Mouse (Mus musculus) colon, adult 2 months (tissue): ENCODE results near the gene Stxbp3. TPM values are rescaled to one million over a fixed set of nuclear protein-coding genes. Genes with fewer than 3 reads are reported as not detected.

Experiments
- polyA plus RNA-seq: library from polyadenylated mRNA; depleted of rRNA; stranded (reverse); fragments of >200 nt; gene quantifications from 2 replicates; pipeline ENCODE4 v1.2.3, GENCODE M21; 2012; rRNA removed

Gene Stxbp3
- 4.3 and 7.3 TPM in 2 replicates for polyA plus RNA-seq

DNA sequence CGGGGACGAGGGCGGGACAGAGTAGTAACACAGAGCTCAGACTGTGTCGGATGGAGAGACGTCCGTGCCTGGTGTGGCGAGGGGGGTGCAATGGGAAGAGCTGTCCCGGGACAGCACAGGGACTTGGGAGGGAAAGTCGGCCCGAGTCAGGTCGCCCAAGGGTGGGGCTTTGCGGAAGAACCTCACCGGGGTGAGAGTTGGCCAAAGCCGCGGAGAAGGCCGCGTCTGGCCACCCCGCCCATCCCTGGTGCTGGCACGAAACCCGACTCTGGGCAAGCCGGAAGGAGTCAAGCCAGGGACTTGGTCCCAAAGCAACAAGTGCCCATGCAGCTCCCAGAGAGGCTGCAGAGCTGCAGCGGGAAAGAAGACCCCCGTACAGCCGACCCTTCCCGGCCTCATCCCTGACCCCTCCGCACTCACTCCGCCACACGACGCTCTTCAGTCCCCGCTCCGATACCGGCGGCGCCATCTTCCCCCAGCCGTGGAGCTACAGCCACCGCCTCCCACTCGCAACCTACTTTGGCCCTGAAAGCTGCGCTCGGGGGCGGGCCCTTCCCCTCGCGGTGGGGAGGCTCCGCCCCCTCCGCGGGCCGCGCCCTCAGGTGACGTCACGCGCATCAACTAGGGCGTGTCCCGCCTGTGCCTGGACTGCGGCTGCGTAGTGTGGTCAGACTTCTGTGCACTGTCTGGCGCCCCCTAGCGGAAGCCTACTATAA lies at the start of gene Stxbp3:
Gene Stxbp3 (minus strand): TSS at position 527 of the 716 bp plus-strand sequence.

DNA sequence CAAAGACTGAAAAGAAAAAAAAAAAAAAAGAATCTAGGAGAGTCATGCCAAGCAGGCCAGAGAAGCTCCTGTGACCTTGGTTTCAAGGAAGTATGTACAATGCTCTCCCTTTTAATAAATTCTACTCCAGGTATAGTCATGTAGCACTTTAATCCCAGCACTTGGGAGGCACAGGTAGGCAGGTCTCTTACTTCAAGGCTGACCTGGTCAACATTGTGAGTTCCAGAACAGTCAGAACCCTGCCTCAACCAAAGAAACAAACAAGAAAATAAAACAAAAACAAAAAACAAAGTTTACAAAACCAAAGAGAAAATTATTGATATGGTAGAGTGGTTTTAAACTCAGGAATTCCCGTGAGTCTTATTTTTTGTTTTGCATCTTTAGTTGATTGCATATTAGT lies 49.6 kb upstream of the Stxbp3 start, which contains the start of gene Fndc7:
Gene Fndc7 (minus strand): TSS at position 101 of the 400 bp plus-strand sequence.

Other genes starting within 250 kb of the Stxbp3 start
- 2.5 and 2.7 TPM in 2 replicates for gene Wdr47, start 249.2 kb downstream of the Stxbp3 start, polyA plus RNA-seq
- gene Clcc1, start 186.6 kb downstream of the Stxbp3 start, polyA plus RNA-seq, result 22.7 and 27.9 TPM in 2 replicates
- 8.8 and 10.6 TPM in 2 replicates for gene Gpsm2, start 118.2 kb downstream of the Stxbp3 start, polyA plus RNA-seq
- 0.03 and 0.05 TPM in 2 replicates for gene Aknad1, start 100.9 kb downstream of the Stxbp3 start, polyA plus RNA-seq
- gene Fndc7, start 49.5 kb upstream of the Stxbp3 start, polyA plus RNA-seq, result 0.42 and 0.48 TPM in 2 replicates
- 56.6 and 62.9 TPM in 2 replicates for gene Prpf38b, start 71.2 kb upstream of the Stxbp3 start, polyA plus RNA-seq
- gene Henmt1, start 99.3 kb upstream of the Stxbp3 start, polyA plus RNA-seq, result 0.07 TPM in 1 of 2 replicates, not detected in the other
- gene Gm9857, start 99.9 kb upstream of the Stxbp3 start, polyA plus RNA-seq, result not detected in 2 replicates
- 5.8 and 7.1 TPM in 2 replicates for gene Fam102b, start 187.1 kb upstream of the Stxbp3 start, polyA plus RNA-seq
- not detected in 2 replicates for gene Slc25a54, start 239.9 kb upstream of the Stxbp3 start, polyA plus RNA-seq